Mouse (Mus musculus) urinary bladder, postnatal 36 days (tissue): ENCODE data around the gene Cish.
"Not testable (repeated sequence)": the region's sequence is repeated elsewhere in the genome, so short reads cannot be mapped to it uniquely, and the experiment has no call there.

Experiments used
- DNase-seq, 2 experiments: peaks; one replicate each; pipeline ENCODE4 v3.0.0; 2022; ENCODE audit warnings: low spot score in 2 of 2, mixed read lengths in 1 of 2

Cish gene

DNA sequence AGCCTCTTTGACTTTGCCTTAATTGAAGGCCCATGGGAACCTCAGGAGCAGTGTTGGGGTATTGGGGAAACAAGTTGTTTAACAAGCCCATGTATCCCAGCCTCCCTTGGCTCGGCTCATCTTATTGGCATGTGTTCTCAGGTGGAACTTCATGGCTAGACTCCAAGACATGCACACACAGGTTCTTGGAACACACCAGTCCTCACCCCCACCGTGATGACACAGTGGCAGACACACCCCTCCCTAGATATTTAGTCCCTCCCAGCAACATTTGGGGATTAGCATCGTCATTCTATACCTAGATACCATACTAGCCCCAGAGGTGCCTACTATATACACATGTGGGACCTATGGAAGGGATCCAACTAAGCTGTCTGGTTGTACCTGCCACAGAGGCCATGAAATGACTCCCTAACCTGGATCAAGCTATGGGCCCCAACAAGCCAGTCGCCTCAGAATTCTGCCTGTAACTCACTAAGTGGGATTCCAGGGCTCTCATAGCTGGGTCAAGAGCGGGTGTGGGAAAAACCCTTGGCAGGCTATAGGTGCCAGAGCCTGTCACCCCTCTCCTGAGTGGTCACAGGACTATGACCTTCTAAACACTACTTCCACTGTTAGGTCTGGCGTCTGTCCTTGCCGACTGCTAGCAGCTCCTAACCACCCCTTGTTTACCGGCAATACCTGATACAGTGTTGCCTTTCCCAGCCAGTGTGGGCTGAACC lies 2.4 kb downstream of the Cish start:
- DNase-seq: no peak

GRCm38 (mm10) chr9:107298876-107299275 lies 3.0 kb downstream of the Cish start:
- no peak for DNase-seq

GRCm38 (mm10) chr9:107299783-107300182 lies 4.0 kb downstream of the Cish start:
- no peak for DNase-seq

DNA sequence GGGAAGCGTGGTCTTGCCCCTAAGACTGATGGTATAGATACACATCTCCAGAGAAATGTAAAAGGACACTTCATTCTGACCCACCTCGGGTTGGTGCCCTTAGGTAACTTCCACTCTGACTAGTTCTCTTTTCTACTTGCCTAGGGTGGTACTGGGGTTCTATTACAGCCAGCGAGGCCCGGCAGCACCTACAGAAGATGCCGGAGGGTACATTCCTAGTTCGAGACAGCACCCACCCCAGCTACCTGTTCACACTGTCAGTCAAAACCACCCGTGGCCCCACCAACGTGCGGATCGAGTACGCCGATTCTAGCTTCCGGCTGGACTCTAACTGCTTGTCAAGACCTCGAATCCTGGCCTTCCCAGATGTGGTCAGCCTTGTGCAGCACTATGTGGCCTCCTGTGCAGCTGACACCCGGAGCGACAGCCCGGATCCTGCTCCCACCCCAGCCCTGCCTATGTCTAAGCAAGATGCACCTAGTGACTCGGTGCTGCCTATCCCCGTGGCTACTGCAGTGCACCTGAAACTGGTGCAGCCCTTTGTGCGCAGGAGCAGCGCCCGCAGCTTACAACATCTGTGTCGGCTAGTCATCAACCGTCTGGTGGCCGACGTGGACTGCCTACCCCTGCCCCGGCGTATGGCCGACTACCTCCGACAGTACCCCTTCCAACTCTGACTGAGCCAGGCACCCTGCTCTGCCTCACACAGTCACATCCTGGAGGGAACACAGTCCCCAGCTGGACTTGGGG lies 4.6 kb downstream of the Cish start:
- no peak for DNase-seq

DNA sequence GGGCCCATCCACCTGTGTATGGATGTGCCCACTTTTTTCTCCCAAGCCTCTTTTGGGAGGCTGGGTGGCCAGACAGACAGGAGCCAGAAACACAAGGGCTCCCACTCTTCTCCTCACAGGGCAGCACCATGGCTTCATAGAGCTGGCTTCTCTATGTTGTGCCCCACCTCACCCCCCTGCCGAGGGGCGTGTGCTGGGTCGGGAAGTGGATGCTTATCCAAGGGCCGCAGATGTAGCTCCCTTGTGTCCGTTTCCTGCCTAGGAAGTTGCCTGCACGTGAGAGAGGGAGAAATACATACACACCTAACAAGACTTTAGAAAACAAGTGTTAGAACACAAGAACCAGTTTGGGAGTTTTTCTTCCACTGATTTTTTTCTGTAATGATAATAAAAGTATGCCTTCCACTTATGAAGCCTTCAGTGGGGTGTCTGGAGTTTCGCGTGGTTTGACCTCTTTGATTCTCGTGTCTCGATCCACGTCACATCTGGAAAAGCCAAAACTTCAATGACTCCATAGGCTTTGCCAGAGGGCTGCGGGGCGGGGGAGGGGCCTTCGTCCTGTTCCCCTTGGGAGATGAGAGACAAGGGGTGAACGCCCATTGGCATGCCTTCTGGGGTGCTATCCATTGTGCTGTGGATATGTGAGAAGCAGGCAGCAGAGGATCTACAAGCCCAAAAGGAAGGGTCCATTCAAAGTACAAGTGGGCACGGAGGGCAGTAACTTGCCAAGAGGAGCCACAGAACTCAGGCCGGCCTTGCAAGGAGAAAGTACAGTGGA lies 5.9 kb downstream of the Cish start:
- DNase-seq: no peak

DNA sequence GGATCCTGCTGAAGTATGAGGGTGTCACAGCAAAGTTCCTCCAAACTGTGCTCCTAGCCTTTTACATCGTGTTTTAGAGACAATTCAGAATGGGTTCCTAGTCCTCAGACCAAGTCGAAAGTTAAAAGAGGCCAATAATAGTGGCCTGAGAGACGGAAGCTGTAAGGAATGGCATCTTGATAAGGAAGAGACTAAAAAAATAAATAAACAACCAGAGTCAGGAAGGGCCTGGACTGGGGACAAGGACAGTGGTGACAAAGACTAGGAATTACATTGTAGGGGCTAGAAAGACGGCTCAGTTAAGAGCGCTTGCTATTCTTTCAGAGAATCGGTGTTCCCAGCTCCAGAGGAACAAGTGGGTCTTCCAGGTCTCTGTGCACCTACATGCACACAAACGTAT lies 6.8 kb downstream of the Cish start:
- no peak for DNase-seq

DNA sequence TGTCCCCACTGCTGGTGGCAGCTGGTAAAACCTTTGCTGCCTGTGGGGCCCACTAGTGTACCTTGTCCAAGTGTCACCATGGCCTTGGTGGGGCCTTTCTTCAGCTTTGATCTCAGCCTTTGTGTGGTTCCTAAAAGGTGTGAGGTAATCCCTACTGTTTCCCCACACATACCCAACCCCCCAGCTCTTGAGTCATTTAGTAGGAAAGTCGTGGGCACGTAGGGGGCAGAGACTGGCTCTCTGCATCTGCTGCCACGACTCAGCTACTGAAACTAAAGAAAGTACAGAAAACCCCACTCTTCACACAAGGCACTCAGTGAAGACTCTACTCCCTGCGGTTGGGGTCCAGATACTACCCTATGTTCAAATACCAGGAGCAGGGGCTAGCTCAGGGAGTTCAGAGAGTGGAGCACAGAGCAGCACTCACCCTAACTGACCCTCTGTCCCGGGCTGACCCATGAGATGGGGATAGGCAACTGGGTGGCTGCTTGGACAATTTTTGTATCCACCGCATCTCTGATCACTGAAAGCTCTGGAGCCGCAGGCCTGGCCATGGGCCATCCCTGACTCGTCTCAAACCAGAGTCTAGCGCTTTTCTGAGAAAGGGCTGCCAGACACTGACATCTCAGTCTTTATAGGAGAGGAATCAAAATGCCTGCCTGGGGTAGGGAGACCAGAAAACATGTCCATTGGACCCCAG lies 7.4 kb downstream of the Cish start:
- DNase-seq: no peak

GRCm38 (mm10) chr9:107303900-107304299 lies 8.1 kb downstream of the Cish start:
- no peak for DNase-seq

DNA sequence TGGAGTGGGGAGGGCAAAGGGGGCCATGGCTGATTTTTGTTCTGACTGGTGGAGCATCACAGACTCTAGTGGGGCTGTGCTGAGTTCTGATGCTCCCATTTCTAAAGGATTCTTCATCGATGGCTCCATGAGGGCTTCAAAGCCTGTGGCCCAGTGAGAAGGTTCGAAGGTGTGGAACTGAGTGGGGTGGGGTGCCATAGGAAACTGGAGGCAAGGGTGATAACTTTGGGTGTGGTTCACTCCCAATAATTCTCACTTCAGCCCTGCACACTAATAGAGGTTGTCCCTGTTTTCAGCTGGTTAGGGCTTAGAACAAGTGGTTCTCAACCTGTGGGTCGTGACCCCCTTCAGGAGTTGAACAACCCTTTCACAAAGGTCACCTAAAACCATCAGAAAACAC lies 8.6 kb downstream of the Cish start:
- no peak for DNase-seq

GRCm38 (mm10) chr9:107305012-107305411 lies 9.2 kb downstream of the Cish start:
- DNase-seq: no peak

GRCm38 (mm10) chr9:107305601-107306542 lies 10.0 kb downstream of the Cish start:
- peak; percentile 50 to 60 for DNase-seq

- not testable (repeated sequence) for DNase-seq
These were observed 10.8 kb downstream of the Cish start for GRCm38 (mm10) chr9:107306673-107307072.

DNA sequence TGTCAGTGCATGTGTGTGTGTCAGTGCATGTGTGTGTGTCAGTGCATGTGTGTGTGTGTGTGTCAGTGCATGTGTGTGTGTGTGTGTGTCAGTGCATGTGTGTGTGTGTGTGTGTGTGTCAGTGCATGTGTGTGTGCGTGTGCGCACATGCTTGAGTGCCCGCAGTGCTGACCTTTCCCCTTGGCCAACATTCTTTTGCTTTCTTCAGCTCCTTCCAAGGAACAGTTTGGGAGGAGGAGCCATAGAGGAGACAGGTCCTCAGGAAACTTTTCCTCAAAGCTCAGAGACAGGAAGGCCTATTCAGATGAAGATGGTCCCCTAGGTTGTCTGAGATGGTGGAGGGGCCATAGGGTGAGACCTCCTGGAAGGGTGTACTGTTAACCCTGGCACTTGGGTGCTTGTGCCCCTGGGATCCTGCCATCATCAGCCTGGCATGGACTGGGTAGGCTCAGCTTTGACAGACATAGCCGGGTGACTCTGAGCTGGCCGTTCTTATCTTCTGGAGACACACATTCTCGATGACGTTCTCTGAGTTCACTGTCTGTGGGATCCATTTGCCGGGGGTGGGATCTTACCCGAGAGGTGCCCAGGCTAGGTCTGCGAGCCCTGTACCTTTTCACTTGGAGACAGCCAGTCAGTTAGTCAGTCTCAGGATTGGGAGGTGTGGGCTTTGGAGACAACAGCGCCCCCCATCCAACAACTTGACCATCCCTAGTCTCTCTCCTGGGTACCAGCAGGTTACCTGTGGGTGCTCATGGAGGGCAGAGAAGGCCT lies 11.5 kb downstream of the Cish start:
- no peak for DNase-seq

DNA sequence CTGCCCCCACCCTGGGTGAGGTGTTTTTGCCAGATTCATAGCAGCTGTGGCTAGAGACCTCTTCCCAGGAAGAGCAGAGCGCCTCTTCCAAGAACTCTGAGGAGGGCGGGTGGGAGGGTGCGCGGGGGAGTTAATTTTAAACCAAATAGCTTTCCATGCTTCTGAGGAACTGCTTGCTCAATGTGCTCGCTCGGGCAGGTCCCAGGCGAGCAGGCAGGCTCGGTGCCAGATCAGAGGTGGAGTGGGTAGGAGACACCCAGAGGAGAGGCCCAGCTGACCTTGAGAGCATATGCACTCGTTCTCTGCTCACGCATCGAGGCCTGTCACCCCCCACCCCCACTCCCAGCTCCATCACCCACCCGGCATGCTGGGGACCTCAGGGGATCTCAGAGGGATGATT lies 12.1 kb downstream of the Cish start:
- peak; percentile 72 to 89 for DNase-seq

- no peak for DNase-seq
These were observed 12.6 kb downstream of the Cish start for GRCm38 (mm10) chr9:107308346-107309000.

DNA sequence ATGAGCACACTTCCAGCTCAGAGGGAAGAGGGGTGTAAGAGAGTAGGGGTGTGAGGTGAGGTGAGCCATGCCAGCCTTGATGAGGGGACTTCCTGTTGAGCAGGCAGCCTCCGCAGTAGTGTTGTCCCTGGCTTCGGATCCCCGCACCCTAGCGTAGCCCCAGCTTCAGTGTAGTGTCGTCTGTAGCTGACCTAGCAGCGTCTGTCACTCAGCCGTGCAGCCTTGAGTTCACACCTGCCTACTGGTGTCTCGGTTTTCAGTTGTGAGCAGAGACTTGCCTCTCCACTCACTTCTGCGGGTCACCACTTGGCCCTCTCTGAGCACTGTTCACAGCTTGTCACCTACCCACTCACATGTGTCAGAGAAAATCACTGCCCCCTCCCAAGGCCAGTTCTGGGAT lies 13.3 kb downstream of the Cish start:
- no peak for DNase-seq

DNA sequence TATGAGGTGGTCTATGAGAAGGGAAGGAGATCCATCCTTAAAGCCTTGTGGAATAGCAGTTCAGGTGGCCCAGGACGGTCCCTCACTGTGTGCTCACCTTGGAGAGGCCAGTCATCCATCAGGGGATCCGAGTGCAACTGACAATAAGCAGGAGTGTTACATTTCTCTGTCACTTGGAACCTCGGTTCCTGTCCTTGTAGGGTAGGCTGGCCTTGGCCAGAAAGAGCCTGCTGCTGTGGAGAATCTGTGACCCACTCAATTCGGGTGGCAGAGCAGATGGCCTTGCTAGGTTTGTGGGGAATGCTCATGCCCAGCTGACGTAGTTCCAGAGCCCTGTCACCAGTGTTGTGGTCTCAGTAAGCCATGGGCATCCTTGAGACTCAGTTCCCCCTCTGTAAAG lies 13.8 kb downstream of the Cish start:
- DNase-seq: no peak

DNA sequence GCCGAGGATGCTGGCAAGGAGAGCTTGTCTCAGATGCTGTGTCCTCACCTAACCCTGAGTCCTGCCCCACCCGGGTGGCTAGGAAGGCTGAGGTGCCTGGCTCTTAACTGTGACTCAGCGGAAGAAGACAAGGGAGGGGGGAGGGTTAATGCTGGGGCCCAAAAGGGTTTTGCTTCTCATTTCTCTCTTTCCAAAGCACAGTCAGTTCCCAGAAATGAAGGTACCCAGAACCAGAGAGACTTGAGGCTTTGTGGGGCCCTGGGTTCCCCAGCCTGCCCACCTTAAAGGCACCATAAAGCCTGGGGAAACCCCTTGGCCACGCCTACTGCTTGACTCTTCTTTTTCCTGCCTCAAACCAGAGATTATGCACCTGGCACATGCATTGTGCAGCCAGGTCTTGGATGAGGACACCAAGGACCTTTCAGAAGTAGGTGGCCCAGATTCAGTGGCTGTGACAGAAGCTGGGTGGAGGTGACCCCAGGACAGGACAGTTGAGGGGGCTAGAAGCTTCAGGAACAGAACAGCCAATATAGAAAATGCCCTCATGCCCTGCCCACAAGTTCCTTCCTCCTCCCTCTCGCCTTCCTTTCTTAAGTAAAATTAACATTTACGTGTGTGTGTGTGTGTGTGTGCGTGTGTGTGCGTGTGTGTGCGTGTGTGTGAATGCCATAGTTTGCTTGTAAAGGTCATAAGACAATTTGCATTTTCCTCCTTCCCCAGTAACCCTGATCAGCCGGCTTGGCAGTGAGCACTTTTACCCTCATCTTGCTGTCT lies 17.2 kb downstream of the Cish start:
- no peak for DNase-seq

- no peak for DNase-seq
These were observed 18.1 kb downstream of the Cish start for GRCm38 (mm10) chr9:107313926-107314325.
